Mouse (Mus musculus) splenic B cell, adult 2 months (primary cell): ENCODE results near the gene Sox15.
"Not testable (repeated sequence)": the region's sequence is repeated elsewhere in the genome, so short reads cannot be mapped to it uniquely, and the experiment has no call there.

ENCODE experiments used
- DNase-seq: peaks from one replicate; pipeline ENCODE4 v3.0.0-alpha.2; 2011; ENCODE audit warnings: low read depth, low spot score
- H3K27me3 ChIP-seq: 2 replicates; pipeline ENCODE4 v1.6.1; 2012; ENCODE audit warnings: mild to moderate bottlenecking, low read length, moderate library complexity, mixed read lengths; ENCODE audit not compliant: control insufficient read depth, poor library complexity, insufficient read depth, severe bottlenecking
- H3K36me3 ChIP-seq: 2 replicates; pipeline ENCODE4 v1.6.1; 2012; ENCODE audit warnings: mild to moderate bottlenecking, low read length, moderate library complexity, mixed read lengths; ENCODE audit not compliant: control insufficient read depth, poor library complexity, insufficient read depth, severe bottlenecking

Sox15 gene

GRCm38 (mm10) chr11:69695046-69695360 lies 39.9 kb downstream of the Sox15 start:
- Histone ChIP-seq H3K27me3 (no peaks in the 10 kb centered on the region), H3K36me3 (no peaks in the 10 kb centered on the region)
- DNase-seq, result no peak

GRCm38 (mm10) chr11:69695361-69696181 lies 40.5 kb downstream of the Sox15 start, which contains the start of the genes Tnfsf12 and Tnfsfm13:
Gene Tnfsf12, minus strand, starts transcription at chr11:69695849.
Gene Tnfsfm13, minus strand, starts transcription at chr11:69696098.
- Histone ChIP-seq H3K36me3 (no peaks in the 10 kb centered on the region), H3K27me3 (no peaks in the 10 kb centered on the region)
- no peak for DNase-seq

- no peak for DNase-seq
- no peaks in the 10 kb centered on the region for H3K36me3 ChIP-seq
- no peaks in the 10 kb centered on the region for H3K27me3 ChIP-seq
These were observed 42.3 kb downstream of the Sox15 start for GRCm38 (mm10) chr11:69697396-69697795.

- DNase-seq, result no peak
- Histone ChIP-seq H3K27me3 (no peaks in the 10 kb centered on the region), H3K36me3 (no peaks in the 10 kb centered on the region)
These were observed 43.5 kb downstream of the Sox15 start for GRCm38 (mm10) chr11:69698574-69698973.

- no peak for DNase-seq
- Histone ChIP-seq H3K27me3 (no peaks in the 10 kb centered on the region), H3K36me3 (no peaks in the 10 kb centered on the region)
These were observed 44.5 kb downstream of the Sox15 start for GRCm38 (mm10) chr11:69699595-69699994.

GRCm38 (mm10) chr11:69702886-69703285 lies 47.8 kb downstream of the Sox15 start:
- H3K36me3 ChIP-seq, DNase-seq, H3K27me3 ChIP-seq: not testable (repeated sequence)

- not testable (repeated sequence) for H3K27me3 ChIP-seq, DNase-seq, H3K36me3 ChIP-seq
These were observed 48.3 kb downstream of the Sox15 start for GRCm38 (mm10) chr11:69703381-69703780.

GRCm38 (mm10) chr11:69703814-69704612 lies 48.9 kb downstream of the Sox15 start:
- no peak for DNase-seq
- no peaks in the 10 kb centered on the region for H3K36me3 ChIP-seq

GRCm38 (mm10) chr11:69704613-69705010 lies 49.5 kb downstream of the Sox15 start:
- DNase-seq, result no peak
- Histone ChIP-seq H3K27me3 (no peaks in the 10 kb centered on the region), H3K36me3 (no peaks in the 10 kb centered on the region)

More at GRCm38 (mm10) chr11:69703814-69704612, 48.9 kb downstream of the Sox15 start:
- no peaks in the 10 kb centered on the region for H3K27me3 ChIP-seq
